Mouse (Mus musculus) heart, embryonic 12.5 days (tissue): Measurements from ENCODE around the gene Rap2a. TPM values are rescaled to one million over a fixed set of nuclear protein-coding genes. Genes with fewer than 3 reads are reported as not detected.
A peak's percentile ranks its signal among the peaks of the same experiment; 100 is the strongest.

Source experiments
- ATAC-seq: fragments of 200-750 bp; cut with Nextera tagmentation; 2 replicates; pipeline ENCODE4 v1.8.0; 2017; ENCODE audit warnings: moderate TSS enrichment, moderate library complexity; ENCODE audit not compliant: insufficient number of reproducible peaks, low FRiP score
- H3K27ac ChIP-seq: fragments of 300-500 bp; sonication (generic); 2 replicates; pipeline ENCODE4 v1.5.1; 2016; ENCODE audit warnings: mild to moderate bottlenecking, moderate library complexity; ENCODE audit not compliant: poor library complexity, severe bottlenecking
- H3K27me3 ChIP-seq: fragments of 300-500 bp; sonication (generic); replicated peaks from 2 replicates; pipeline ENCODE4 v1.6.1; 2016; ENCODE audit warnings: mild to moderate bottlenecking, moderate library complexity
- H3K36me3 ChIP-seq: fragments of 300-500 bp; sonication (generic); 2 replicates; pipeline ENCODE4 v1.6.1; 2016; ENCODE audit warnings: mild to moderate bottlenecking, moderate library complexity
- H3K4me1 ChIP-seq: fragments of 300-500 bp; sonication (generic); replicated peaks from 2 replicates; pipeline ENCODE4 v1.6.1; 2016; ENCODE audit warnings: mild to moderate bottlenecking
- H3K4me2 ChIP-seq: fragments of 300-500 bp; sonication (generic); 2 replicates; pipeline ENCODE4 v1.6.1; 2016; ENCODE audit warnings: mild to moderate bottlenecking, moderate library complexity
- H3K4me3 ChIP-seq: fragments of 300-500 bp; sonication (generic); 2 replicates; pipeline ENCODE4 v1.5.1; 2016; ENCODE audit warnings: mild to moderate bottlenecking
- H3K9ac ChIP-seq: fragments of 300-500 bp; sonication (generic); 2 replicates; pipeline ENCODE4 v1.6.1; 2016; ENCODE audit warnings: mild to moderate bottlenecking, moderate library complexity
- H3K9me3 ChIP-seq: fragments of 300-500 bp; sonication (generic); replicated peaks from 2 replicates; pipeline ENCODE4 v1.6.1; 2016; ENCODE audit warnings: mild to moderate bottlenecking, moderate library complexity
- WGBS: fragments of 180-500 bp; shearing (Covaris S2); methylation state at CpG from one replicate; pipeline ENCODE4 v1.1.7; 2016; 5-methylcytosine and 5-hydroxymethylcytosine counted together
- polyA plus RNA-seq: library from polyadenylated mRNA; unstranded; fragments of >200 nt; fragmentation: Nextera tagmentation; extraction: Ambion mirVana; gene quantifications from 2 replicates; pipeline ENCODE4 v1.2.1, GENCODE M21; 2016

The Rap2a gene
- polyA plus RNA-seq, 1 experiment from 2014 or later, result 16.1 TPM

GRCm38 (mm10) chr14:120539626-120540025 is 61.4 kb downstream of the Rap2a start:
- no peaks in the 10 kb centered on the region for H3K27me3 ChIP-seq
- peaks cover 18% of the 10 kb centered on the region; the same call in 1 of the 2 replicates for H3K4me1 ChIP-seq
- 60% methylated on average over 3 of the region's 3 CpGs for WGBS
- no peak overlapping the region for H3K4me2 ChIP-seq
- H3K4me3 ChIP-seq, result no peak overlapping the region
- H3K36me3 ChIP-seq, result no peaks in the 10 kb centered on the region
- no peak for ATAC-seq
- no peak overlapping the region for H3K27ac ChIP-seq
- H3K9ac ChIP-seq, result no peak overlapping the region
- H3K9me3 ChIP-seq, result no peaks in the 10 kb centered on the region

DNA sequence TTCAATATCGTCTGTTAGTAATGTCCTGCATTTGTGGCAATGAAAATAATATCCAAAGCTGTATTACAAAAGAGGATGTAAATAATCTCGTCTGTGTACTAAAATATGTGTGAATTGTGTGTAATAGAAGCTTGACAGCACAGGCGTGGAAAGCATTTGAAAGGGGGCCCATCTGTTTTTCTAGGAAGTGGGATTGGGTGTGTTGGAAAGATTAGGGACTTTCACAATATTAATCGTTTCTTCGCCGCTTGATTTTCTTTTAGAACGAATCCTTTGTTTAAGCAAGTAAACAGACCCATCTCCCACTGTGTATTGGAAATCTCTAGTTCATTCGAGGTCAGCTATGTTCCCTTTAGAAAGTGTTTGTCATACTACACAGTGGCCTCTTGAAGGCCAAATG is 64.2 kb downstream of the Rap2a start:
- no peak overlapping the region for H3K9ac ChIP-seq
- H3K36me3 ChIP-seq, result no peaks in the 10 kb centered on the region
- H3K4me3 ChIP-seq, result no peak overlapping the region
- WGBS, result 61% methylated on average over 8 of the region's 8 CpGs
- no peak for ATAC-seq
- H3K27me3 ChIP-seq, result no peaks in the 10 kb centered on the region
- H3K4me2 ChIP-seq, result no peak overlapping the region
- H3K9me3 ChIP-seq, result no peaks in the 10 kb centered on the region
- H3K4me1 ChIP-seq, result peaks cover 20% of the 10 kb centered on the region; the same call in 1 of the 2 replicates
- H3K27ac ChIP-seq, result no peak overlapping the region

- H3K4me2 ChIP-seq, result no peak overlapping the region
- no peaks in the 10 kb centered on the region for H3K9me3 ChIP-seq
- H3K4me3 ChIP-seq, result no peak overlapping the region
- ATAC-seq, result no peak
- no peaks in the 10 kb centered on the region for H3K36me3 ChIP-seq
- H3K4me1 ChIP-seq, result peaks cover 20% of the 10 kb centered on the region; the same call in 1 of the 2 replicates
- H3K27me3 ChIP-seq, result no peaks in the 10 kb centered on the region
- H3K9ac ChIP-seq, result no peak overlapping the region
- no peak overlapping the region for H3K27ac ChIP-seq
- WGBS, result 63% methylated on average over 3 of the region's 3 CpGs
These were observed 64.7 kb downstream of the Rap2a start for GRCm38 (mm10) chr14:120542976-120543375.

DNA sequence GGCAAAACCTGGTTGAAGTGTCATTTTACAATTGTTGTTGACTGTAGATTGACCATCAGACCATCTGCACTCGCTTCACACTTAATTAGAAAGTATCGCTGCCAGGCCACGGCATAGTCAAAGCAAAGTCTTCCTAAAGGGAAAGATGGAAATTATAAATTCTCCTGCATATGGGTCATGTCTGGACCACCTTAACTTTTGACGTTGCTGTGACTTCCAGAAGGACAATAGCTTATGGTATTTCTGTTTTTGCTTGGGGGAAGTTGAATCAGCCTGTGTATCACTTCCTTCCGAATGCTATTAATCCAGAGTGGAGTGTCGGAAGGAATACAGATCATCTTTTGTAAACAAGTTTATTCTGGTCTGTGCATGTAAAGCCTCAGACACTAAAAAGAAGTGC is 65.6 kb downstream of the Rap2a start:
- 76% methylated on average over 6 of the region's 6 CpGs for WGBS
- H3K4me2 ChIP-seq, result no peak overlapping the region
- ATAC-seq, result no peak

DNA sequence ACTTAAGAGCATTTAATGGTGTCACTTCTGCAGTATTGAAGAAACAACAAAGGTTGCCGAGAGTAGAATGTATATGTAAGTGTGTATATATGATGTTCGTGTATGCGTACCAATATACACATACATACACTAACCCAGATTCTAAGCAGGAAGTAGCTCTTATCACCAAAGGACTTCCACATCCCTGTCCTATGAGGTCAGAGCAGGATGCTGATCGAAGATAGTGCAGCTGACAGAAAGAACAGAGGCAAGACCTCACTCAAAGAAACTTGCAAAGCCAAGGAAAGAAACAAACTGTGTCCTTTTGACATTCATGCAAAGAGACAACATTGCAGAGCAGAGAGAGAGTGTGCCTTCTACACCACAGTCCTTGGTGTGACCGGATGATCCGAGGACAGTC is 66.3 kb downstream of the Rap2a start:
- ATAC-seq, result peak; percentile 48; the same call in 1 of the 2 replicates
- Histone ChIP-seq H3K36me3 (no peaks in the 10 kb centered on the region), H3K9ac (no peak overlapping the region), H3K4me3 (no peak overlapping the region), H3K9me3 (no peaks in the 10 kb centered on the region), H3K27me3 (no peaks in the 10 kb centered on the region), H3K4me2 (no peak overlapping the region), H3K4me1 (peaks cover 13% of the 10 kb centered on the region; the same call in 1 of the 2 replicates), H3K27ac (peak overlapping the region; percentile 40; the same call in 1 of the 2 replicates)
- 63% methylated on average over 6 of the region's 6 CpGs for WGBS

More for the DNA sequence above, 65.6 kb downstream of the Rap2a start:
- no peak overlapping the region for H3K27ac ChIP-seq
- no peaks in the 10 kb centered on the region for H3K27me3 ChIP-seq
- no peak overlapping the region for H3K4me3 ChIP-seq
- H3K9me3 ChIP-seq, result no peaks in the 10 kb centered on the region
- H3K36me3 ChIP-seq, result no peaks in the 10 kb centered on the region
- no peak overlapping the region for H3K9ac ChIP-seq
- peaks cover 14% of the 10 kb centered on the region; the same call in 1 of the 2 replicates for H3K4me1 ChIP-seq

GRCm38 (mm10) chr14:120544946-120545345 is 66.7 kb downstream of the Rap2a start:
- Histone ChIP-seq H3K27me3 (no peaks in the 10 kb centered on the region), H3K4me3 (no peak overlapping the region), H3K4me1 (peaks cover 9% of the 10 kb centered on the region; the same call in 1 of the 2 replicates), H3K9ac (no peak overlapping the region), H3K4me2 (no peak overlapping the region), H3K36me3 (no peaks in the 10 kb centered on the region), H3K9me3 (no peaks in the 10 kb centered on the region), H3K27ac (peak overlapping the region; percentile 40; the same call in 1 of the 2 replicates)
- WGBS, result 57% methylated on average over 2 of the region's 2 CpGs
- ATAC-seq, result no peak

Other genes with a start within 250 kb of the Rap2a start
- gene Mbnl2, start 202.8 kb upstream of the Rap2a start, polyA plus RNA-seq, result 108 and 114 TPM in 2 replicates